Mouse (Mus musculus) midbrain, postnatal 0 days (tissue): ENCODE data around the gene Fignl2. TPM values are rescaled to one million over a fixed set of nuclear protein-coding genes. Genes with fewer than 3 reads are reported as not detected.

Source experiments
- ATAC-seq: fragments of 200-750 bp; cut with Nextera tagmentation; 2 replicates; pipeline ENCODE4 v1.8.0; 2017; ENCODE audit warnings: moderate number of reproducible peaks, mild to moderate bottlenecking, moderate TSS enrichment, moderate library complexity; ENCODE audit not compliant: low FRiP score
- DNase-seq: peaks from one replicate; pipeline ENCODE4 v3.0.0-alpha.2; 2015; ENCODE audit warnings: low spot score
- H3K27ac ChIP-seq: fragments of 300-500 bp; sonication (generic); 2 replicates; pipeline ENCODE4 v1.5.1; 2014; ENCODE audit warnings: low read depth, mild to moderate bottlenecking, low read length, mixed read lengths
- H3K27me3 ChIP-seq: fragments of 300-500 bp; sonication (generic); 2 replicates; pipeline ENCODE4 v1.6.1; 2014; ENCODE audit warnings: low read length, control low read depth, mixed read lengths; ENCODE audit not compliant: insufficient read depth
- H3K36me3 ChIP-seq: fragments of 300-500 bp; sonication (generic); 2 replicates; pipeline ENCODE4 v1.6.1; 2014; ENCODE audit warnings: low read length, control low read depth, mixed read lengths; ENCODE audit not compliant: insufficient read depth
- H3K4me1 ChIP-seq: fragments of 300-500 bp; sonication (generic); 2 replicates; pipeline ENCODE4 v1.6.1; 2014; ENCODE audit warnings: mild to moderate bottlenecking, control low read depth, antibody characterized with exemption, low read length, mixed read lengths; ENCODE audit not compliant: insufficient read depth
- H3K4me2 ChIP-seq: fragments of 300-500 bp; sonication (generic); 2 replicates; pipeline ENCODE4 v1.6.1; 2014; ENCODE audit warnings: low read depth, mild to moderate bottlenecking, low read length, mixed read lengths; ENCODE audit not compliant: poor library complexity, severe bottlenecking
- H3K4me3 ChIP-seq: fragments of 300-500 bp; sonication (generic); 2 replicates; pipeline ENCODE4 v1.5.1; 2014; ENCODE audit warnings: low read depth, mild to moderate bottlenecking, low read length, moderate library complexity
- H3K9ac ChIP-seq: fragments of 300-500 bp; sonication (generic); replicated peaks from 2 replicates; pipeline ENCODE4 v1.6.1; 2014; ENCODE audit warnings: mild to moderate bottlenecking, low read length, moderate library complexity, mixed read lengths; ENCODE audit not compliant: poor library complexity, severe bottlenecking
- H3K9me3 ChIP-seq: fragments of 300-500 bp; sonication (generic); 2 replicates; pipeline ENCODE4 v1.6.1; 2016; ENCODE audit warnings: low read length, control low read depth
- CTCF ChIP-seq: IDR thresholded peaks from 2 replicates; pipeline ENCODE4 v1.5.1; 2016; ENCODE audit warnings: antibody characterized with exemption, mild to moderate bottlenecking
- WGBS: fragments of 180-500 bp; shearing (Covaris S2); extraction: QIAGEN DNeasy Blood & Tissue Kit; methylation state at CpG from one replicate; pipeline ENCODE4 v1.1.7; 2014; 5-methylcytosine and 5-hydroxymethylcytosine counted together
- polyA plus RNA-seq: library from polyadenylated mRNA; unstranded; fragments of >200 nt; fragmentation: Nextera tagmentation; extraction: Ambion mirVana; gene quantifications from 2 replicates; pipeline ENCODE4 v1.2.1, GENCODE M21; 2015
- total RNA-seq: library from RNA; depleted of rRNA; stranded (reverse); fragments of >200 nt; gene quantifications from 2 replicates; pipeline ENCODE4 v1.2.3, GENCODE M21; 2014; rRNA removed

The Fignl2 gene
- total and polyA plus RNA-seq, 2 experiments from 2014 or later = 0.05 to 3.4 TPM

DNA sequence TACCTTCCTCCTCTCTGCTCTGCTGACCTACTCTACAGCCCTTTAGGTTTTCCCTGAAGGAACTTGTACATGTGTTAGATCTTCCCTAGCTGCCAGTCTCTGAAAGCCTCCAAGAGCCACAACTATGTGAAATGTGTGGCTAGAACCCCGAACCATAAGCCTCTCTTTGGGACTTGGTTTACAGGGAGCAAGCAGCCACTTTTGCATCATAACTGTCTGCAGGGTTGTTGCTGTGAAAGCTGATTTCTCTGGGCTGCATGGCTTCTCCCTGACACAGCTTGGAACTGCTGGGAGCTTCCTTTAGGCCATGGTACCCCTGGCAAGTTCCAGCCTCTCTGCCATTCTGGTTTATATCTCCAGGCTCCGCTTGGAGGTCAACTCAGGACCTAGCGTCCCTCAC, 75.9 kb downstream of the Fignl2 start:
- TF ChIP-seq CTCF = no peak

DNA sequence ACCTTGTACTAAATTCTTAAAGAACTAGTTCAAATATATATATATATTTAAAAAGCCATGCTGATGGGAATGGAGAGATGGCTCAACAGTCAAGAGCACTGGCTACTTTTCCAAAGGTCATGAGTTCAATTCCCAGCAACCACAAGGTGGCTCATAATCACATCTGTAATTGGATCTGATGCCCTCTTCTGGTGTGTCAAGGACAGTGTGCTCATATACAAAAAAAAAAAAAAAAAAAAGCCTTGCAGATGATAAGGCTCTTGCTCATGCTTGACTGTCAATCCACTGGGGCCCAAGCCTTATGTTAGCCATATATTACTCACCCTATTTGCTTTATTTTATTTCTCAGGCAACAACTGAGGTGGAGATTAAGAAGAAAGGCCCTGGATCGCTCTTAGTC, 76.7 kb downstream of the Fignl2 start:
- Histone ChIP-seq H3K27me3 (no peaks in the 10 kb centered on the region), H3K36me3 (peaks cover 10% of the 10 kb centered on the region), H3K9me3 (no peaks in the 10 kb centered on the region), H3K27ac (no peak overlapping the region), H3K4me2 (no peak overlapping the region), H3K4me1 (no peaks in the 10 kb centered on the region), H3K4me3 (no peak overlapping the region), H3K9ac (no peak overlapping the region)
- DNase-seq (no peak), ATAC-seq (no peak)
- 100% methylated on average over 1 of the region's 1 CpGs for WGBS
- TF ChIP-seq CTCF = 0 out of 2 replicates have a peak, but pooled peaks have one; percentile 9

More for the DNA sequence above, 75.9 kb downstream of the Fignl2 start:
- Histone ChIP-seq H3K9me3 (no peaks in the 10 kb centered on the region), H3K4me1 (no peaks in the 10 kb centered on the region), H3K4me2 (no peak overlapping the region), H3K27ac (no peak overlapping the region), H3K9ac (no peak overlapping the region), H3K4me3 (no peak overlapping the region), H3K36me3 (peaks cover 10% of the 10 kb centered on the region), H3K27me3 (no peaks in the 10 kb centered on the region)
- DNase-seq (no peak), ATAC-seq (no peak)
- 91% methylated on average over 3 of the region's 3 CpGs for WGBS

Other genes starting within 250 kb of the Fignl2 start
- gene Scn8a, start 208.7 kb downstream of the Fignl2 start, total RNA-seq = 31.3 and 37.7 TPM in 2 replicates
- gene Scn8a, start 208.7 kb downstream of the Fignl2 start, polyA plus RNA-seq = 14.1 and 22.4 TPM in 2 replicates
- gene Gm47841, start 31.2 kb downstream of the Fignl2 start, total RNA-seq = not detected in 2 replicates
- not detected in 2 replicates for gene Gm47841, start 31.2 kb downstream of the Fignl2 start, polyA plus RNA-seq
- not detected in 2 replicates for gene Ankrd33, start 37.2 kb upstream of the Fignl2 start, total RNA-seq
- gene Ankrd33, start 37.2 kb upstream of the Fignl2 start, polyA plus RNA-seq = not detected in 2 replicates
- 8.4 and 11.2 TPM in 2 replicates for gene Acvrl1, start 50.0 kb upstream of the Fignl2 start, total RNA-seq
- gene Acvrl1, start 50.0 kb upstream of the Fignl2 start, polyA plus RNA-seq = 6.1 and 6.7 TPM in 2 replicates
- gene Acvr1b, start 95.5 kb upstream of the Fignl2 start, total RNA-seq = 77.8 and 86.8 TPM in 2 replicates
- gene Acvr1b, start 95.5 kb upstream of the Fignl2 start, polyA plus RNA-seq = 15.2 and 15.8 TPM in 2 replicates
- 6.3 and 7.7 TPM in 2 replicates for gene Grasp, start 145.6 kb upstream of the Fignl2 start, total RNA-seq
- gene Grasp, start 145.6 kb upstream of the Fignl2 start, polyA plus RNA-seq = 1.8 and 1.9 TPM in 2 replicates
- 6.9 and 7.7 TPM in 2 replicates for gene Nr4a1, start 175.7 kb upstream of the Fignl2 start, total RNA-seq
- gene Nr4a1, start 175.7 kb upstream of the Fignl2 start, polyA plus RNA-seq = 6.9 and 7.0 TPM in 2 replicates
- gene Atg101, start 205.7 kb upstream of the Fignl2 start, total RNA-seq = 33.5 and 61.1 TPM in 2 replicates
- 74.2 and 75.6 TPM in 2 replicates for gene Atg101, start 205.7 kb upstream of the Fignl2 start, polyA plus RNA-seq
- not detected in 2 replicates for gene 6030408B16Rik, start 214.6 kb upstream of the Fignl2 start, total RNA-seq
- 0.22 and 0.33 TPM in 2 replicates for gene 6030408B16Rik, start 214.6 kb upstream of the Fignl2 start, polyA plus RNA-seq